Mouse (Mus musculus): ENCODE data around the gene Aars2. TPM values are rescaled to one million over a fixed set of nuclear protein-coding genes. Genes with fewer than 3 reads are reported as not detected.

Aars2 gene
- polyA plus RNA-seq, 1 experiment: 70.9 TPM

DNA sequence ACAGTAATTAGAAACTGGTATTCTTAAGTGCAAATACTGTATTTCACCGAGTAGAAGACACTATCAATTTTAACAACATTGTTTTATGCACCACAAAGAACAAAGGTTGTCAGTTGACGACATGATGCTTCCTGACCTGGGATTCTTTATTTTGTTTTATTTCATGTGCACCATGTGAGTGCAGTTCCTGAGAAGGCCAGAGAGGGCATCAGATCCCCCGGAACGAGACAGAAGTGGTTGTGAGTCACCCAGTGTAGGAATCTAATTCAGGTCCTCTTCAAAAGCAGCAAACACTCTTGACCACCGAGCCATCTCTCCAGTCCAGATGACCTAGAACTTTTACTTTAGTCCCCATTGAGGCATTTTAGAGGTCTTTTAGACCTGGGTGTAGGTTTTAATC is 38.3 kb upstream of the Aars2 start:
- WGBS: 90% methylated on average over 5 of the region's 5 CpGs
- no peaks in the 10 kb centered on the region for H3K36me3 ChIP-seq (ENCODE audit: control insufficient read depth, insufficient read depth, low read length)
- no peak overlapping the region for H3K4me3 ChIP-seq (ENCODE audit: control insufficient read depth, insufficient read depth, low read length)
- no peaks in the 10 kb centered on the region for H3K27me3 ChIP-seq (ENCODE audit: control insufficient read depth, insufficient read depth, low read length)
- no peak for DNase-seq
- H3K4me1 ChIP-seq (replicated peaks; ENCODE audit: control insufficient read depth, insufficient read depth, low read length): no peaks in the 10 kb centered on the region
- TF ChIP-seq CTCF (IDR thresholded peaks at IDR 0.05; ENCODE audit: borderline replicate concordance, control insufficient read depth, extremely low read depth, insufficient read depth, low read length, poor library complexity) (no peak), POLR2A (IDR thresholded peaks at IDR 0.05; ENCODE audit: control insufficient read depth, extremely low read depth, insufficient read depth, low read length, poor library complexity) (no peak)
- no peak overlapping the region for H3K27ac ChIP-seq (ENCODE audit: control insufficient read depth, insufficient read depth, low read length)

DNA sequence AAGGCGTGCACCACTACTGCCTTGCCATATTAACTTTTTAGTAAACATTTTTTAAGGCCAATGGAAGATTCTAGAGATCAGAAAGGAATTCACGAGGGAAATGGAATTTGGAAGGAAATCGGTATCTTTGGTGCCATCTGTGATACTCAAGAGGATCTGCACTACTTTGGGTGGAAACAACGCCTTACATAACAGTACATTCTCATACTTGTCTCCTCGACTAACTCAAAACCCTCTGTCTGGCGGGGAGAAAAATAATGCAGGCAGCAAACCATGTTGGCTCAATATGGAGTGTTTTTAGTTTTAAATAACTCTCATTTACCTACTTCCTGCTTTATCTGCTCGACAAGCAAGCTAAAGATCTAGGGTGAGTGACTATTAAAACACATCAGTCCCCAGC is 35.9 kb upstream of the Aars2 start:
- Histone ChIP-seq H3K27ac (ENCODE audit: control insufficient read depth, insufficient read depth, low read length) (no peak overlapping the region), H3K36me3 (ENCODE audit: control insufficient read depth, insufficient read depth, low read length) (no peaks in the 10 kb centered on the region), H3K27me3 (ENCODE audit: control insufficient read depth, insufficient read depth, low read length) (no peaks in the 10 kb centered on the region), H3K4me1 (replicated peaks; ENCODE audit: control insufficient read depth, insufficient read depth, low read length) (peaks cover 10% of the 10 kb centered on the region), H3K4me3 (ENCODE audit: control insufficient read depth, insufficient read depth, low read length) (no peak overlapping the region)
- WGBS: 83% methylated on average over 7 of the region's 7 CpGs
- no peak for DNase-seq
- TF ChIP-seq CTCF (IDR thresholded peaks at IDR 0.05; ENCODE audit: borderline replicate concordance, control insufficient read depth, extremely low read depth, insufficient read depth, low read length, poor library complexity) (no peak), POLR2A (IDR thresholded peaks at IDR 0.05; ENCODE audit: control insufficient read depth, extremely low read depth, insufficient read depth, low read length, poor library complexity) (no peak)

DNA sequence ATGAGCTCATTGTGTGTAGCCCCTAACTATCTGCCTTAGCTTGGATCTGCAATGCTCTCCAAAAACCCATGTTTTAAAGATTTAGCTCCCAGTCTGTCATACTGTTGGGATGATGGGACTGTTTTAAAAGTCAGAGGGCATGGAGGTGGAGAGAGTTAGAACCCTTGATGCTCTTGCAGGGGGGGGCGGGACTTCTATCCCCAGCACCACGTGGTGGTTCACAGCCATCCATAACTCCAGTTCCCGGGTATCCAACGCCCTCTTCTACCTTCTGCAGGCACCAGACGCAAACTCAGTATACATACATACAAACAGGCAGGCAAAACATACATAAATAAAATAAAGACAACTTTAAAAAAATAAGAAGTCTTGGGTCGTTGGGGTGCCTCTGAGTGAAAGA is 33.0 kb upstream of the Aars2 start:
- H3K4me3 ChIP-seq (ENCODE audit: control insufficient read depth, insufficient read depth, low read length): no peak overlapping the region
- peaks cover 10% of the 10 kb centered on the region for H3K4me1 ChIP-seq (replicated peaks; ENCODE audit: control insufficient read depth, insufficient read depth, low read length)
- TF ChIP-seq POLR2A (IDR thresholded peaks at IDR 0.05; ENCODE audit: control insufficient read depth, extremely low read depth, insufficient read depth, low read length, poor library complexity): no peak
- TF ChIP-seq CTCF (IDR thresholded peaks at IDR 0.05; ENCODE audit: borderline replicate concordance, control insufficient read depth, extremely low read depth, insufficient read depth, low read length, poor library complexity): no peak
- no peaks in the 10 kb centered on the region for H3K27me3 ChIP-seq (ENCODE audit: control insufficient read depth, insufficient read depth, low read length)
- no peaks in the 10 kb centered on the region for H3K36me3 ChIP-seq (ENCODE audit: control insufficient read depth, insufficient read depth, low read length)
- 88% methylated on average over 6 of the region's 6 CpGs for WGBS
- H3K27ac ChIP-seq (ENCODE audit: control insufficient read depth, insufficient read depth, low read length): no peak overlapping the region
- no peak for DNase-seq

DNA sequence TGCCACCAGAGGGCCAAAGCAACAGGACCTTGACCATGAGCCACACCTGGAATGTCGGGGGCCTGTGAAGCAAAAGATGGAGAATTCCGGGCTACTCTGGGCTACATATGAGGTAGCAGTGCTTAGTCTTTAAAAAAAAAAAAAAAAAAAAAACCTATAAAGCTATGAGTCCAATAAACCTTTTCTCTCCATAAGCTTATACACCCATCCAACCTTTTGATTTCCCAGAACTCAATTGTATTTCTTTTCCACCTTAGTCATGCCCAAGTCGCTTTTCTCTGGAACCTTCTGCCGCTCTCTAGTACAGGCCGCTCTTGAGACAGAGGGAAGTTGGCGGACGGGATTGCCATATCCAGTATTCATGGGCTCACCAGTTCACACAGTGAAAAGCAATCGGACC is 32.5 kb upstream of the Aars2 start:
- WGBS: 83% methylated on average over 8 of the region's 8 CpGs
- no peak overlapping the region for H3K4me3 ChIP-seq (ENCODE audit: control insufficient read depth, insufficient read depth, low read length)
- H3K27ac ChIP-seq (ENCODE audit: control insufficient read depth, insufficient read depth, low read length): no peak overlapping the region
- H3K27me3 ChIP-seq (ENCODE audit: control insufficient read depth, insufficient read depth, low read length): no peaks in the 10 kb centered on the region
- no peak for DNase-seq
- H3K4me1 ChIP-seq (replicated peaks; ENCODE audit: control insufficient read depth, insufficient read depth, low read length): peaks cover 10% of the 10 kb centered on the region
- H3K36me3 ChIP-seq (ENCODE audit: control insufficient read depth, insufficient read depth, low read length): no peaks in the 10 kb centered on the region
- no peak for TF ChIP-seq POLR2A (IDR thresholded peaks at IDR 0.05; ENCODE audit: control insufficient read depth, extremely low read depth, insufficient read depth, low read length, poor library complexity)
- no peak for TF ChIP-seq CTCF (IDR thresholded peaks at IDR 0.05; ENCODE audit: borderline replicate concordance, control insufficient read depth, extremely low read depth, insufficient read depth, low read length, poor library complexity)

DNA sequence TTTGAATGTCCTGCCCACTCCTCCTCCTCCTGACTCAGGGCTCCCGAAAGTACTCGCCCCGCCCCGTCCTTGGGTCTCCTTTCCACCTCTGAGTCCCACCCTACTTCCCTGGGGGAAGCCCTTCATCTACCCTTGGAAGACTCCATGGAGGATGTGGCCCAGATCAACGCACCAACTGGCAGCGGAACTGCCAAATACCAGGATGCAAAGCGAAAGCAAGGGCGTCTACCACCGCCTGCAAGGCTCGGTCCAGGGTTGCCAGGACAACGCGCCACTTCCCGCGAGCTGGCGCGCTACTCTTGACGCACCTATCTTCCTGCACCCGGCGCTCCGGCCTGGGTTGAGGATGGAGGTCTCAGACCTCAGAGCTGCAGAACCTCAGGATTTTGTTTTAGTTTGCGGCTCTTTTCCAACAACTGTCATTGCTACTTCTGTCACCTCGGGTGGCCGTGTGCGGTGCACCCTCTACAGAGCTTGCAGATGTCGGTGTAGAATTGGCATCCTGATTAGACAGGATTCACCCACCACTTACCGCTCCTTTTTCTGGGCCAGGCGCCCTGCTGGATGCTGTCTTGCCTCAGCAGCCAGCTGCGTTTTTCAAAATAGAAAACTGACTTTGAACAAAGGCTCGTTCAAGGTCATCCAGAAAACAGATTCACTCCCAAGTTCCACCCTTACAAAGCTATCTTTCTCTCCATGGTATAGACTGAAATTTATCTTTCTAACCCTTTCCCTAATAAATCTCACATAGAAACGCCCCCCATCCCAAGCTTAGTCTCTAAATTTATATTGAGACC is 31.8 kb upstream of the Aars2 start, which contains the start of gene Spats1:
Gene Spats1, minus strand, starts transcription at position 747 of the 797 bp plus-strand sequence.
- 4% methylated on average over 30 of the region's 30 CpGs for WGBS
- TF ChIP-seq POLR2A (IDR thresholded peaks at IDR 0.05; ENCODE audit: control insufficient read depth, extremely low read depth, insufficient read depth, low read length, poor library complexity) (no peak), CTCF (IDR thresholded peaks at IDR 0.05; ENCODE audit: borderline replicate concordance, control insufficient read depth, extremely low read depth, insufficient read depth, low read length, poor library complexity) (0 out of 2 replicates have a peak, but pooled peaks have one; percentile 14)
- peaks cover 10% of the 10 kb centered on the region for H3K4me1 ChIP-seq (replicated peaks; ENCODE audit: control insufficient read depth, insufficient read depth, low read length)
- H3K36me3 ChIP-seq (ENCODE audit: control insufficient read depth, insufficient read depth, low read length): no peaks in the 10 kb centered on the region
- H3K4me3 ChIP-seq (ENCODE audit: control insufficient read depth, insufficient read depth, low read length): peak within 1 kb of the TSS; percentile 38
- no peak within 1 kb of the TSS for H3K27ac ChIP-seq (ENCODE audit: control insufficient read depth, insufficient read depth, low read length)
- H3K27me3 ChIP-seq (ENCODE audit: control insufficient read depth, insufficient read depth, low read length): no peaks in the 10 kb centered on the region
- peak; percentile 68 for DNase-seq

DNA sequence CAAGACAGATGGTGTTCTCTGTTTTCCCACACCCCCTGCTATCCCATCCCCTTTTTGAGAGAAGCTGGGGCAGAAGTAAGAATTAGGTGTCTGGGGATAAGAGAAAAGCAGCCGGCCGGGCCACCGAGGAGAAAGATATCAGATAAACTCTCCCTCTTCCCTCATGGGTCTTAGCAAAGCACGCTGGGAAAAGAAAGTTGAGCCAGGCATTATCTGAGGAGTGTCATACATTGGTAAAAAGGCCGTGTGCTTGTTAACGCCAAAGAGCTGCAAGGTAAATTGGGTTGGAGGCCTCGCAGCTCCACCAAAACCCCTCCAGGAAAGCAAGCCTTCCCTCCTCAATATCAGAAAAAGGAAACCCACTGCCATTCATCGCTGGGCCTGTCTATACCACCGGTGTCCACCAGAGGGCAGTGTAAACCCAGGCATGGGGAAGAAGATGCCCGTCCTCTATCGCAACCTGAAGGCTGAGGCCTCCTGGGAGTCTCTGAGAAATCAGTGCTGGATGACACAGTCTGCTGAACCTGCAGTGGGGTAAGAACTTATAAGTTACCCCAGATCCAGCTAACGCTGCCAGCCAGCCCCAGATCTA is 28.3 kb upstream of the Aars2 start:
- Histone ChIP-seq H3K4me1 (replicated peaks; ENCODE audit: control insufficient read depth, insufficient read depth, low read length) (peaks cover 14% of the 10 kb centered on the region), H3K27me3 (ENCODE audit: control insufficient read depth, insufficient read depth, low read length) (no peaks in the 10 kb centered on the region), H3K27ac (ENCODE audit: control insufficient read depth, insufficient read depth, low read length) (no peak overlapping the region), H3K36me3 (ENCODE audit: control insufficient read depth, insufficient read depth, low read length) (no peaks in the 10 kb centered on the region), H3K4me3 (ENCODE audit: control insufficient read depth, insufficient read depth, low read length) (no peak overlapping the region)
- DNase-seq: peak; percentile 92
- TF ChIP-seq CTCF (IDR thresholded peaks at IDR 0.05; ENCODE audit: borderline replicate concordance, control insufficient read depth, extremely low read depth, insufficient read depth, low read length, poor library complexity) (peak; percentile 89; the same call in 1 of the 2 replicates), POLR2A (IDR thresholded peaks at IDR 0.05; ENCODE audit: control insufficient read depth, extremely low read depth, insufficient read depth, low read length, poor library complexity) (no peak)
- WGBS: 13% methylated on average over 12 of the region's 12 CpGs
